Mouse (Mus musculus): Measurements from ENCODE around the gene Casq1. TPM values are rescaled to one million over a fixed set of nuclear protein-coding genes. Genes with fewer than 3 reads are reported as not detected.

Casq1 gene
- polyA plus RNA-seq, 1 experiment from 2014 or later = 18.9 TPM

DNA sequence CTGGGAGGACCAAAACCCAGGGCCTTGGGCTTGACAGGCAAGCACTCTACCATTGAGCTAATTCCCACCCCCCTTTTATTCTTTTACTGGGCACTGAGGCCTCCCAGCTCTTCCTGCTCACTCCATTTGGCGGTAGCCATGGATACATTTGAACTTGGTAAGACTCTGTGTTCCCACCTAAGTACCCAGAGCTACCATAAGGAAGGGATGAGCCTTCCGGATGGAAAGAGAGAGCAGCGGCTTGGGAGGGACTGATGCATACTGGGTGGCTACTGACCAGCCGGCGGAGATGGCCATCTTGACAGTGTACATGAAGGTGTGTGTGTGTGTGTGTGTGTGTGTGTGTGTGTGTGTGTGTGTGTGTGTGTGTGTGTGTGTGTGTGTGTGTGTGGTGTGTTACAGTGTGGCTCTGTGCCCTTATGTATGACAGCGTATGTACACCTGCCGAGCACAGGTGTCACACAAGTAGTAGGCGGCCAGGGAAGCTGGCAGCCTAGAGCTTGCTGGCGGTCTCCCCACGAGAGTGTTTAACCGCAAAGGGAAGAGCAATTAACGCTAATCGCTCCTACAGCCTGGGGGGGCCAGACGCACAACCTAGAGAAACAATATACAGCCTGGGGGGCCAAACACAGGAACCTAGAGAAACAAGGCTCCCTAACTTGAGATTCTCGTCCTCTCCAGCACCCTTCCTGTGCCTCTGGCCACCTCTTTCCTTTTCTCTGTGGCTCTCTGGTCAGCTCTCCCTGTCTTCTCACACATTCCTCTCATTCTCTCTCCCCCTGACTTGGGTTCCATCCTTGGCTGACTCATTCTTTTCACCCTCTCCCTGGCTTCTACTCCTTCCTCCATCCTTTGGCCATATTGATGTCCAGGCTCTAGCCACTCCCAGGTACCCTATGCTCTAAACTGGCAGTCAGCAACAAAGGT is 14.6 kb downstream of the Casq1 start:
- 42% methylated on average over 15 of the region's 15 CpGs for WGBS
- H3K27me3 ChIP-seq = no peaks in the 10 kb centered on the region
- peaks cover 10% of the 10 kb centered on the region; the same call in 1 of the 2 replicates for H3K36me3 ChIP-seq
- ATAC-seq (ENCODE audit: insufficient number of reproducible peaks, low FRiP score, low TSS enrichment, low read depth) = no peak
- H3K4me3 ChIP-seq (replicated peaks) = peak overlapping the region; percentile 64
- peaks cover 69% of the 10 kb centered on the region for H3K4me1 ChIP-seq
- H3K9ac ChIP-seq = no peak overlapping the region
- 0 out of 2 replicates have a peak overlapping the region, but pooled peaks have one; percentile 45 for H3K27ac ChIP-seq (replicated peaks)
- H3K4me2 ChIP-seq (replicated peaks) = peak overlapping the region; percentile 52
- H3K9me3 ChIP-seq (replicated peaks) = no peaks in the 10 kb centered on the region

DNA sequence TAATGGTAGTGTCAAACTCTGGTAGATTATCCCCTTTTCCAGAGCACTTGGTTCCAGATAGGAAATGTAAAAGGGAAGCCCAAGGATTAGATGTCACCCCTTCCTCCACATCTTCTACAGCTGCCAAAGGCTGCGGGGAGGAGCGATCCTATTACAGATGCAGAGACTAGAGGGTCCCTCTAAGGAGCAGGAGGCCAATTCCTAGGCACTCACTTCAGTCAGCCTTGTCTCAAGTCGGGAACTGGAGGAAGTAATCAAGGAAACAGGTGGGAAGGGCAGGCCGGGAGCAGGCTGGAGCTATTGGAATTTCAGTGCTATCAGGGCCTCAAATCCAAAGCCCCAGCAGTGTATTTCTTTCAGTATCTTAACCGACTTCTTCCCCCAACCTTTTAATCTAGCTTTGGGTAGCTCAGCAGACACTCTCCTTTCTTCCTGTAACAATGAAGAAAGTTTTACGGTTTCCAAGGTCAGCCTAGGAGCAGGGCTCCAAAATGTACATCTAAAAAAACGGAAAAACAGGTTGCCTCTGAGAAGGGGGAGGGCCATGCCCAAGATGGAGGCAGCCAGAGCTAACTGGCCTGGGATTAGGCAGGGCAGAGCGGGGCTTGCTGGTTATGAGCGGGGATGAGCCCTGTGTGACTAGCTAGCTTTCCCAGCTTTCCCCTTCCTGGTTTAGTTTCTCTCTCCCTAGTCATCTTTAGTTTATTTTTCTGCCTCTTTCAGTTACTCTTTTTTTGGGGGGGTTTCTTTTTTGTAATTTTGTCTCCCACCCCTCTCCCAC is 15.4 kb downstream of the Casq1 start:
- Histone ChIP-seq H3K9me3 (replicated peaks) (no peaks in the 10 kb centered on the region), H3K4me1 (peaks cover 69% of the 10 kb centered on the region), H3K36me3 (peaks cover 18% of the 10 kb centered on the region), H3K27me3 (no peaks in the 10 kb centered on the region), H3K9ac (no peak overlapping the region), H3K4me2 (replicated peaks) (peak overlapping the region; percentile 6; the same call in 1 of the 2 replicates), H3K4me3 (replicated peaks) (no peak overlapping the region), H3K27ac (replicated peaks) (peak overlapping the region; percentile 45)
- WGBS = 30% methylated on average over 9 of the region's 9 CpGs
- ATAC-seq (ENCODE audit: insufficient number of reproducible peaks, low FRiP score, low TSS enrichment, low read depth) = no peak

DNA sequence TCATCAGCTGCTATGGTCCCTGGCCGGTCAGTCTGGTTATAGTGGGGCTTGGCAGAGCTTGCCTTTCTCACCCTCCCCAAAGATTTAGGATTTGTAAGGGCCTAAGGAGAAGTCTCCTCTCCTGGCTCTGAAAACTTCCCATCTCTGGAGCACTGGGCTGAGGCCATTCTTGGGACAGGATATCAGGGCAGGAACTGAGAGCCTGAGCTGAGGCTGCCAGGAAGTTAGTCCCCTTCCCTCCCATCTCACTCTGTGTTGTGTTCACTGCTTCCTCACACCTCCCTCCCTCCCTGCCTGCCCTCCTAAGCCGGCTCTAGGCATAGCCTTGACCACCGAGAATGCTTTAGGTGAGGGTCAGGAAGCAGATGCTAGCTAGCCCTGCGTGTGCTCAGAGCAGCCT is 16.1 kb downstream of the Casq1 start:
- Histone ChIP-seq H3K9me3 (replicated peaks) (no peaks in the 10 kb centered on the region), H3K27me3 (no peaks in the 10 kb centered on the region), H3K4me3 (replicated peaks) (no peak overlapping the region), H3K9ac (no peak overlapping the region), H3K27ac (replicated peaks) (peak overlapping the region; percentile 45), H3K36me3 (peaks cover 22% of the 10 kb centered on the region), H3K4me2 (replicated peaks) (peak overlapping the region; percentile 6; the same call in 1 of the 2 replicates), H3K4me1 (peaks cover 69% of the 10 kb centered on the region)
- WGBS = 15% methylated on average over 4 of the region's 4 CpGs
- no peak for ATAC-seq (ENCODE audit: insufficient number of reproducible peaks, low FRiP score, low TSS enrichment, low read depth)

DNA sequence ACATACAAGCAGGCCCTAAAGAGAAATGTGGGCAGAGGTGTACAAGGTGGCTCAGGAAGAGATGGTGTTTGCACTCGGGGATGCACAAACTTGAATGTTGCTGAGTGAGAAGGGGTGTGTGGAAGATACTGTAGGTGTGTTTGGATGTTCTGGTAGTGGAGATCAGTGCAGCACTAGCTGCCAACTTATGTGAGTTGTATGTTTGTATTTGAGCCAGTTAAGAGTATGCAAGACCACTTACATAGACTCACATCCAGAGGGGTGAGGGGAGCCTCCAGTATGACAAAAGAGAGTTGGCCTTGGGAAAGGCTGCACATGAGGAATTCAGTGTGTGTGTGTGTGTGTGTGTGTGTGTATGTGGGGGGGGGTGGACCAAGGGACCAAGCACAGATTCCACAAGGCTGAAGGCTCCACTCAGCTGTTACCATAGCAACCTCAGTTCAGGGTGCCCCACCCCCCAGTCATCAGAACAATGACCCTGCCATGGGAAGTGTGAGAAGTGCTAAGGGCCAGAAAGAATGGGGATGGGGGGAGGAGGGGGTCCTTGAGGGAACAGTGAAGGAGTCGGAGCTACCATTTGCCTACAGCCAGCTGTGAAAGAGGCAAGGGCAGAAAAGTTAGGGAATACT is 16.7 kb downstream of the Casq1 start:
- Histone ChIP-seq H3K4me3 (replicated peaks) (no peak overlapping the region), H3K36me3 (peaks cover 27% of the 10 kb centered on the region), H3K9me3 (replicated peaks) (no peaks in the 10 kb centered on the region), H3K27ac (replicated peaks) (peak overlapping the region; percentile 45), H3K9ac (no peak overlapping the region), H3K4me2 (replicated peaks) (0 out of 2 replicates have a peak overlapping the region, but pooled peaks have one; percentile 6), H3K4me1 (peaks cover 69% of the 10 kb centered on the region), H3K27me3 (no peaks in the 10 kb centered on the region)
- WGBS = 26% methylated on average over 2 of the region's 2 CpGs
- ATAC-seq (ENCODE audit: insufficient number of reproducible peaks, low FRiP score, low TSS enrichment, low read depth) = no peak

DNA sequence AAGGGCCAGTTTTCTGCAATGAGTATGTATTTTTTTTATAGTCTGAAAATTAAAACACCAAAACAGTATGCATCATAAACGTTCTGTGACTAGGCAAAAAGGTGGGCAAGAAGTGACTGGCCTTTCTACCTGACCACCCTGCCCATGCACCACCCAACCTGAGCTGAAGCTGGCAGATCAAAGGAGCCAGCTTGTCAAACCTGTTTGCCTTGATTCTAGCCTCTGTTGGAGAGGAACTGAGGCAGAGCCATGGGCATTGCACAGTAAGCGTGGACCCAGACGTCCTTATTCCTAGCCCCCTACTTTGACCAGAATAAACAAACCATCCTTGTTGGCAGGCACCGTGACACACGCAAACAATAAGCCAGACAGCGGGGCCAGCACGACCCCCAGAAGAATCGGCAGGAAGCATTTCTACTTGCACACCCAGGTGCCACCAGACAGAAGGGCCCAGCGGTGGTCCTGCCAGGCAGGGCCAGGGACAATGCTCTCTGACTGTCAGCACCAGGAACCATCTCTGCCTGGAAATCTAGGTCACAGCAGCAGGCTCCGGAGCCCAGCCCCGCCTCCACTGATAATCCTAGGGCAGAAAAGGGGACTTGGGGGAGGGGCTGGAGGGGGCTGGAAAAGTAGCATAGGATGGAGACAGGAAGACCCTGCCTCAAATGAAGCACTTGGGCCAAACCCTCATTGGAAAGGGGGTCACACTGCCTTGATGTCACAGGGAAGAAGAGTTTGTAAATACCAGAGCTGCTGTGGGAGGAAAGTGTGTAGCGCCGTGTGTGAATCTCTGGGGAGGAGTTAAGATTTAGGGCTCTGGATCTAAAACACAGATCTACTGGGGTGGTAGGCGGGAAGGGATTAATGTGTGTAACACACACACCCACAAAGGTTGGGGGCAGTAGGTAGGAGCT is 17.4 kb downstream of the Casq1 start:
- H3K9ac ChIP-seq = no peak overlapping the region
- 25% methylated on average over 14 of the region's 14 CpGs for WGBS

DNA sequence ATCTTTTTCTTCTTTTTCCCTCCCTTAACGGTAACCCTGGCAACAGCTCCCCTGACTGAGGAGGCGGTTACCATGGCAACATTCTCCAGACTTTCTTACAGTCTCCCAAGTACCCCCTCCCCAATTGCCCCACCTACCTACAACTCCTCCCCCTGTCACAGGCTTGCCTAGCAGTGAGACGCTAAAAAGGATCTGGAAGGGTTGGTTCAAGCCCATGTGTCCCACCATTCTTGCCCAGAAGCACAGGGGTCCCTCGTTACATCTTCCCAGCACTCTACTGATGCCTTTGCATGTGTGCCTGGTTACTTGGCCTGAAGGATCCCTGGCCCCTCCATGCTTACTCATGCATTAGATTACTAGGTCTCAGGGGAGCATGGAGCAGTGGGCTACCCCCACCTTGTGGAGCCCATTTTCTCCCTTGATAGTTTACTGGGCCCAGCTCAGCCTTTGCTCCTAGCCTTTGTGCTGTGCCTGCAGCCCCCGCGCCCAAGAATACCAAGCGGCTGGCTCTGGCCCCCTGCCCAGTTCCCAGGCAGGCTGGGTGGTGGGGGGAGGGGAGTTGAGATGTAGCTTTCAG is 18.7 kb downstream of the Casq1 start:
- no peaks in the 10 kb centered on the region for H3K9me3 ChIP-seq (replicated peaks)
- 31% methylated on average over 7 of the region's 7 CpGs for WGBS
- H3K27me3 ChIP-seq = no peaks in the 10 kb centered on the region
- H3K4me3 ChIP-seq (replicated peaks) = no peak overlapping the region
- H3K4me1 ChIP-seq = peaks cover 56% of the 10 kb centered on the region
- no peak overlapping the region for H3K27ac ChIP-seq (replicated peaks)
- no peak for ATAC-seq (ENCODE audit: insufficient number of reproducible peaks, low FRiP score, low TSS enrichment, low read depth)
- no peak overlapping the region for H3K9ac ChIP-seq
- H3K36me3 ChIP-seq = peaks cover 47% of the 10 kb centered on the region
- H3K4me2 ChIP-seq (replicated peaks) = no peak overlapping the region

More for the DNA sequence above, 17.4 kb downstream of the Casq1 start:
- Histone ChIP-seq H3K36me3 (peaks cover 35% of the 10 kb centered on the region), H3K4me3 (replicated peaks) (no peak overlapping the region), H3K27me3 (no peaks in the 10 kb centered on the region), H3K4me2 (replicated peaks) (peak overlapping the region; percentile 15; the same call in 1 of the 2 replicates), H3K9me3 (replicated peaks) (no peaks in the 10 kb centered on the region), H3K27ac (replicated peaks) (peak overlapping the region; percentile 3; the same call in 1 of the 2 replicates), H3K4me1 (peaks cover 66% of the 10 kb centered on the region)
- no peak for ATAC-seq (ENCODE audit: insufficient number of reproducible peaks, low FRiP score, low TSS enrichment, low read depth)

DNA sequence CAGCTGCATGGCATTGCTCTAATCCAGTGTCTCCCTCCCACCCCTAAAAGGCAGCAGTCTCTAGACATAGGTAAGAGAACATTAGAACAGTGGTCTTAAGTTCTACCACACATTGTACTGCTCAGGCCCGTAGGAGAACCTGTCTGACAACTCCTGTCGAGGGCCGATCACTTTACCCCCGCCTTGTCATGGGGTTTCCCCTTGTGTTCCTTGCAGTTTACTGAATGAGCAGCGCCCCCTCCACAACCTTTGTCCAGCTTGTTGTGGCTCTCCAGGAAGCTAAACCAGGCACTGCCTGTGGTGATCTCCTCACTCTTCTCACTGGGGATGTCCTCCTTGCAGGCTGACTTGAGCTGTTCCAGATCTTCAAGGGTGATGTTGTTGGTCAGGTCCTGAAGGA is 19.5 kb downstream of the Casq1 start:
- Histone ChIP-seq H3K4me2 (replicated peaks) (no peak overlapping the region), H3K36me3 (peaks cover 55% of the 10 kb centered on the region), H3K4me3 (replicated peaks) (no peak overlapping the region), H3K27ac (replicated peaks) (no peak overlapping the region), H3K9me3 (replicated peaks) (no peaks in the 10 kb centered on the region), H3K27me3 (no peaks in the 10 kb centered on the region), H3K9ac (no peak overlapping the region), H3K4me1 (peaks cover 48% of the 10 kb centered on the region)
- WGBS = 71% methylated on average over 5 of the region's 5 CpGs
- ATAC-seq (ENCODE audit: insufficient number of reproducible peaks, low FRiP score, low TSS enrichment, low read depth) = no peak

DNA sequence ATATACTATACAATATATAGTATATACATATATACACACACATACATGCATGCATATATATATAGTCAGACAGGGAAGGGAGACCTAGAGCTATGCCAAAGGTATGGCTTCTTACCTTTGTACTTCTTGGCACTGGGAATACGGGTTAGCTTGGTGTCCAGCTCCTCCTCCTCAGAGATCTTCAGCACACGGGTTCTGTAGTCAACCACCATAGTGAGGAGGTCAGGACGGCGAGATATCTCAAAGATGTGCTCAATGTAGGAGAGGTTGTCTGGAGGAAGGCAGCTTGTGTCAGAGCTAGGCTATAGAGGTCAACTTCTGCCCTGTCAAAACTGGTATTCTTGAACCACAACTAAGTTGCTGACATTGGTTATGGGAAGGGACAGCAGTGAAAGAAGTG is 20.7 kb downstream of the Casq1 start:
- ATAC-seq (ENCODE audit: insufficient number of reproducible peaks, low FRiP score, low TSS enrichment, low read depth) = no peak
- Histone ChIP-seq H3K9me3 (replicated peaks) (no peaks in the 10 kb centered on the region), H3K27ac (replicated peaks) (no peak overlapping the region), H3K4me3 (replicated peaks) (no peak overlapping the region), H3K4me2 (replicated peaks) (no peak overlapping the region), H3K27me3 (no peaks in the 10 kb centered on the region), H3K4me1 (peaks cover 37% of the 10 kb centered on the region), H3K36me3 (peaks cover 67% of the 10 kb centered on the region), H3K9ac (no peak overlapping the region)
- 91% methylated on average over 4 of the region's 4 CpGs for WGBS

DNA sequence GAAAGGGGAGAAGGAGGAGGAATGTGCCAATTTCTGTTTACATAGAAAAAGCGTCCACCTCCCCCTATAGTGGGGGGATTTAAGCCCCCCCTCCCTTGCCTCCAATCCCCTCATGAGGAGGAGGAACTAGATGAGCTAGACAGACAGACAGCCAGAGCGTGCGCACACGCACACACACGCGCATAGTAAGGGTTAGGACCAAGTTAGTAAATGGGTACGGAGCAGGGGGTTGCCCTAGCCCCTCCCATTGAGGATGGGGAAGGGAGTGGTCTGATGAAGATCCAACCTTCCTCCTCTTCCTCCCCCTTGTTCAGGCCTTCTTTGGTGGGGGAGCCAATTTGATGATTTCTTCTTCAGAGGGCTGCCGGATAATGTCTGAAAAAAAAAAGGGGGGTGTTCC is 21.4 kb downstream of the Casq1 start:
- H3K27ac ChIP-seq (replicated peaks) = no peak overlapping the region
- no peak overlapping the region for H3K4me3 ChIP-seq (replicated peaks)
- ATAC-seq (ENCODE audit: insufficient number of reproducible peaks, low FRiP score, low TSS enrichment, low read depth) = no peak
- WGBS = 88% methylated on average over 8 of the region's 8 CpGs
- H3K9ac ChIP-seq = no peak overlapping the region
- no peaks in the 10 kb centered on the region for H3K27me3 ChIP-seq
- peaks cover 73% of the 10 kb centered on the region for H3K36me3 ChIP-seq
- H3K9me3 ChIP-seq (replicated peaks) = no peaks in the 10 kb centered on the region
- H3K4me1 ChIP-seq = peaks cover 30% of the 10 kb centered on the region
- H3K4me2 ChIP-seq (replicated peaks) = no peak overlapping the region

DNA sequence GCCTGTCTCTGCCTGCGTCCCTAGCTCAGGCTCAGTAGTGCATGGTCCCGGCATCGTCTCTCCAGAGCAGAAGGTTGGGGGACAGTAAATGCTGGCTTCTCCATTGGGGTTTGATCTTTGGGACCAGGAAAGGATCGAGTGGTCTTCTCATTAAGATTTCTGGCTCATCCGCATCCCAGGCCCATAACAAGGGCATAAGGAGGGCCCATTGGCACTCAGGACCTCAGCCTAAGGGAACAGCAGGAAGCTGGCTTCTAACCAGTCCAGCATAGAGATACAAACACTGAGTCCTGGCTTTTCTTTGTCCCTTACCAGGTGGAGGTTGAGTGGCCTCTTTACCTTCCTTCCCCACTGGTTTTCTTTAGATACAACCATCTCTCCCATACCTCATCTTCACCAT is 21.8 kb downstream of the Casq1 start:
- 79% methylated on average over 5 of the region's 5 CpGs for WGBS
- Histone ChIP-seq H3K27ac (replicated peaks) (no peak overlapping the region), H3K4me1 (peaks cover 25% of the 10 kb centered on the region), H3K4me2 (replicated peaks) (no peak overlapping the region), H3K36me3 (peaks cover 73% of the 10 kb centered on the region), H3K4me3 (replicated peaks) (no peak overlapping the region), H3K27me3 (no peaks in the 10 kb centered on the region), H3K9me3 (replicated peaks) (no peaks in the 10 kb centered on the region), H3K9ac (no peak overlapping the region)
- ATAC-seq (ENCODE audit: insufficient number of reproducible peaks, low FRiP score, low TSS enrichment, low read depth) = no peak
